Mouse (Mus musculus): Measurements from ENCODE around the gene Kcne2. TPM values are rescaled to one million over a fixed set of nuclear protein-coding genes. Genes with fewer than 3 reads are reported as not detected.

Kcne2 gene
- polyA plus RNA-seq, 1 experiment = 0.15 TPM

GRCm38 (mm10) chr16:92319353-92320109 lies 27.3 kb downstream of the Kcne2 start:
- Histone ChIP-seq H3K4me1 (replicated peaks; ENCODE audit: control insufficient read depth, insufficient read depth, low read length) (no peaks in the 10 kb centered on the region), H3K36me3 (ENCODE audit: control insufficient read depth, insufficient read depth, low read length) (no peaks in the 10 kb centered on the region), H3K4me3 (ENCODE audit: control insufficient read depth, insufficient read depth, low read length) (no peak overlapping the region), H3K27me3 (ENCODE audit: control insufficient read depth, insufficient read depth, low read length) (no peaks in the 10 kb centered on the region), H3K27ac (ENCODE audit: control insufficient read depth, insufficient read depth, low read length) (no peak overlapping the region)
- 50% methylated on average over 20 of the region's 20 CpGs for WGBS
- peak; percentile 85 for DNase-seq
- no peak for TF ChIP-seq POLR2A (IDR thresholded peaks at IDR 0.05; ENCODE audit: control insufficient read depth, extremely low read depth, insufficient read depth, low read length, poor library complexity)
- peak; percentile 88 for TF ChIP-seq CTCF (IDR thresholded peaks at IDR 0.05; ENCODE audit: borderline replicate concordance, control insufficient read depth, extremely low read depth, insufficient read depth, low read length, poor library complexity)

GRCm38 (mm10) chr16:92320361-92320760 lies 28.2 kb downstream of the Kcne2 start:
- Histone ChIP-seq H3K27me3 (ENCODE audit: control insufficient read depth, insufficient read depth, low read length) (no peaks in the 10 kb centered on the region), H3K4me3 (ENCODE audit: control insufficient read depth, insufficient read depth, low read length) (no peak overlapping the region), H3K4me1 (replicated peaks; ENCODE audit: control insufficient read depth, insufficient read depth, low read length) (no peaks in the 10 kb centered on the region), H3K27ac (ENCODE audit: control insufficient read depth, insufficient read depth, low read length) (no peak overlapping the region), H3K36me3 (ENCODE audit: control insufficient read depth, insufficient read depth, low read length) (no peaks in the 10 kb centered on the region)
- no peak for TF ChIP-seq CTCF (IDR thresholded peaks at IDR 0.05; ENCODE audit: borderline replicate concordance, control insufficient read depth, extremely low read depth, insufficient read depth, low read length, poor library complexity)
- no peak for TF ChIP-seq POLR2A (IDR thresholded peaks at IDR 0.05; ENCODE audit: control insufficient read depth, extremely low read depth, insufficient read depth, low read length, poor library complexity)
- 90% methylated on average over 3 of the region's 3 CpGs for WGBS
- no peak for DNase-seq

DNA sequence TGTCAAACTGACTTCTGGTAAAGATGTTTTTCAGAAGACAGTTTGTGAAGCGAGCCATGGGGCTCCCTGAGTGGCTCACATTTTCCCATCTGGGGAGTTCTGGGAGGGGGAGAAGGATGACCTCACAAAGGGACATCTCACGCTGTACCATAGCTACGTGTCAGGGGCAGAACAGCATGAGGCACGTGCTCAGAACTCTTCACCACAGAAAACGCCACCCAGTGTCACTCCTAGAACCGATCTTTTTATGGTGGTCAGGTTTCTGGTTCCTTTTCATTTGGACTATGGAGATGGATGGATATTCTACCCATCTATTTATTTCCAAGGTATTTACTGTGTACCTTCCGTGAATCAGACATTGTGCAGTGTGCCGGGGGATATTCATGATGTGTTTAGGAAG lies 29.2 kb downstream of the Kcne2 start, which contains the start of gene Fam243:
Gene Fam243 (minus strand): TSS at position 101 of the 400 bp plus-strand sequence.
- no peaks in the 10 kb centered on the region for H3K27me3 ChIP-seq (ENCODE audit: control insufficient read depth, insufficient read depth, low read length)
- TF ChIP-seq CTCF (IDR thresholded peaks at IDR 0.05; ENCODE audit: borderline replicate concordance, control insufficient read depth, extremely low read depth, insufficient read depth, low read length, poor library complexity) = no peak
- TF ChIP-seq POLR2A (IDR thresholded peaks at IDR 0.05; ENCODE audit: control insufficient read depth, extremely low read depth, insufficient read depth, low read length, poor library complexity) = no peak
- no peak within 1 kb of the TSS for H3K27ac ChIP-seq (ENCODE audit: control insufficient read depth, insufficient read depth, low read length)
- no peak within 1 kb of the TSS for H3K4me3 ChIP-seq (ENCODE audit: control insufficient read depth, insufficient read depth, low read length)
- H3K36me3 ChIP-seq (ENCODE audit: control insufficient read depth, insufficient read depth, low read length) = no peaks in the 10 kb centered on the region
- DNase-seq = no peak
- no peaks in the 10 kb centered on the region for H3K4me1 ChIP-seq (replicated peaks; ENCODE audit: control insufficient read depth, insufficient read depth, low read length)
- WGBS = 95% methylated on average over 8 of the region's 8 CpGs

- no peak overlapping the region for H3K4me3 ChIP-seq (ENCODE audit: control insufficient read depth, insufficient read depth, low read length)
- TF ChIP-seq POLR2A (IDR thresholded peaks at IDR 0.05; ENCODE audit: control insufficient read depth, extremely low read depth, insufficient read depth, low read length, poor library complexity) (no peak), CTCF (IDR thresholded peaks at IDR 0.05; ENCODE audit: borderline replicate concordance, control insufficient read depth, extremely low read depth, insufficient read depth, low read length, poor library complexity) (no peak)
- H3K36me3 ChIP-seq (ENCODE audit: control insufficient read depth, insufficient read depth, low read length) = no peaks in the 10 kb centered on the region
- WGBS = 98% methylated on average over 7 of the region's 7 CpGs
- H3K27me3 ChIP-seq (ENCODE audit: control insufficient read depth, insufficient read depth, low read length) = no peaks in the 10 kb centered on the region
- no peak overlapping the region for H3K27ac ChIP-seq (ENCODE audit: control insufficient read depth, insufficient read depth, low read length)
- DNase-seq = no peak
- H3K4me1 ChIP-seq (replicated peaks; ENCODE audit: control insufficient read depth, insufficient read depth, low read length) = no peaks in the 10 kb centered on the region
Observed at GRCm38 (mm10) chr16:92324309-92325061, 32.3 kb downstream of the Kcne2 start.

- WGBS = 83% methylated on average over 1 of the region's 1 CpGs
- no peak overlapping the region for H3K27ac ChIP-seq (ENCODE audit: control insufficient read depth, insufficient read depth, low read length)
- H3K36me3 ChIP-seq (ENCODE audit: control insufficient read depth, insufficient read depth, low read length) = no peaks in the 10 kb centered on the region
- H3K27me3 ChIP-seq (ENCODE audit: control insufficient read depth, insufficient read depth, low read length) = no peaks in the 10 kb centered on the region
- H3K4me3 ChIP-seq (ENCODE audit: control insufficient read depth, insufficient read depth, low read length) = no peak overlapping the region
- no peak for DNase-seq
- no peaks in the 10 kb centered on the region for H3K4me1 ChIP-seq (replicated peaks; ENCODE audit: control insufficient read depth, insufficient read depth, low read length)
- TF ChIP-seq CTCF (IDR thresholded peaks at IDR 0.05; ENCODE audit: borderline replicate concordance, control insufficient read depth, extremely low read depth, insufficient read depth, low read length, poor library complexity) (no peak), POLR2A (IDR thresholded peaks at IDR 0.05; ENCODE audit: control insufficient read depth, extremely low read depth, insufficient read depth, low read length, poor library complexity) (no peak)
Observed at GRCm38 (mm10) chr16:92325062-92325406, 32.8 kb downstream of the Kcne2 start.

DNA sequence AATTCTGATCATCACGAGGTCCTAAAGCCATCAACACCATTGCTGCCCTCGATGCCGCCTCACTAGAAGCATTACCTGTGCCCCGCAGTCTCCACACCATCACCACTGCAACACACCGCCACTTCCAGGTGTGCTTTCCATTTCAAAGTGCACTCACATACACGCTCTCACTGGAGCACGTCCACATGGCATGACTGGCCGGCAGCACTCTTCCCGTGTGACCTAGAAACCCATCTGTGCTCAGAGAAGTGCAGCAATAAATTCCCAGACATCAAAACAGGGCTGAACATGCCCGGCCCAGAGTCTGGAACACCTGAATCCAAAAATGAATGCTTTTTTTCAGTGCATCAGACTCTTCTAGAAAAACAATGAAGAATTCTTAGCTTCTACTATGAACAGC lies 35.7 kb downstream of the Kcne2 start:
- WGBS = 94% methylated on average over 10 of the region's 10 CpGs
- no peaks in the 10 kb centered on the region for H3K27me3 ChIP-seq (ENCODE audit: control insufficient read depth, insufficient read depth, low read length)
- H3K4me1 ChIP-seq (replicated peaks; ENCODE audit: control insufficient read depth, insufficient read depth, low read length) = no peaks in the 10 kb centered on the region
- no peak overlapping the region for H3K4me3 ChIP-seq (ENCODE audit: control insufficient read depth, insufficient read depth, low read length)
- DNase-seq = no peak
- no peaks in the 10 kb centered on the region for H3K36me3 ChIP-seq (ENCODE audit: control insufficient read depth, insufficient read depth, low read length)
- no peak for TF ChIP-seq POLR2A (IDR thresholded peaks at IDR 0.05; ENCODE audit: control insufficient read depth, extremely low read depth, insufficient read depth, low read length, poor library complexity)
- no peak for TF ChIP-seq CTCF (IDR thresholded peaks at IDR 0.05; ENCODE audit: borderline replicate concordance, control insufficient read depth, extremely low read depth, insufficient read depth, low read length, poor library complexity)
- H3K27ac ChIP-seq (ENCODE audit: control insufficient read depth, insufficient read depth, low read length) = no peak overlapping the region
